Mouse (Mus musculus) liver, embryonic 14.5 days (tissue): ENCODE measurements around the gene Lats1. TPM values are rescaled to one million over a fixed set of nuclear protein-coding genes. Genes with fewer than 3 reads are reported as not detected.
"Not testable (repeated sequence)": the region's sequence is repeated elsewhere in the genome, so short reads cannot be mapped to it uniquely, and the experiment has no call there.

Source experiments
- ATAC-seq: fragments of 200-750 bp; cut with Nextera tagmentation; 2 replicates; pipeline ENCODE4 v1.8.0; 2017; ENCODE audit warnings: moderate number of reproducible peaks, mild to moderate bottlenecking, moderate library complexity; ENCODE audit not compliant: insufficient read depth
- DNase-seq, 3 experiments: peaks; one replicate each; pipeline ENCODE4 v3.0.0-alpha.2; 2012 to 2013; ENCODE audit warnings: low read depth in 3 of 3, low spot score in 3 of 3
- H3K27ac ChIP-seq: fragments of 300-500 bp; sonication (generic); 2 replicates; pipeline ENCODE4 v1.5.1; 2014; ENCODE audit warnings: moderate library complexity, mild to moderate bottlenecking, control low read depth, inconsistent platforms
- H3K27me3 ChIP-seq: fragments of 300-500 bp; sonication (generic); 2 replicates; pipeline ENCODE4 v1.6.1; 2014; ENCODE audit warnings: mild to moderate bottlenecking, low read length, moderate library complexity; ENCODE audit not compliant: control insufficient read depth, insufficient read depth
- H3K36me3 ChIP-seq: fragments of 300-500 bp; sonication (generic); replicated peaks from 2 replicates; pipeline ENCODE4 v1.6.1; 2014; ENCODE audit warnings: low read depth; ENCODE audit not compliant: control insufficient read depth, insufficient read depth
- H3K4me1 ChIP-seq, 2 experiments: fragments of 200-500 bp in 1 of 2; fragments of 300-500 bp in 1 of 2; sonication (generic) in 1 of 2; replicated peaks; 2 replicates each; pipeline ENCODE4 v1.6.1; 2012 to 2014; ENCODE audit warnings: antibody characterized with exemption in 1 of 2, inconsistent platforms in 1 of 2, low read length in 1 of 2; ENCODE audit not compliant: control insufficient read depth in 2 of 2, insufficient read depth in 2 of 2
- H3K4me2 ChIP-seq: fragments of 300-500 bp; sonication (generic); 2 replicates; pipeline ENCODE4 v1.6.1; 2014; ENCODE audit warnings: low read depth, mild to moderate bottlenecking, control low read depth, moderate library complexity
- H3K4me3 ChIP-seq, 2 experiments: fragments of 200-500 bp in 1 of 2; fragments of 300-500 bp in 1 of 2; sonication (generic) in 1 of 2; 2 replicates each; pipeline ENCODE4 v1.5.1; 2012 to 2014; ENCODE audit warnings: low read depth in 2 of 2, low read length in 2 of 2, mild to moderate bottlenecking in 2 of 2, control low read depth in 1 of 2, inconsistent platforms in 1 of 2, moderate library complexity in 1 of 2; ENCODE audit not compliant: insufficient read depth in 1 of 2
- H3K9ac ChIP-seq: fragments of 300-500 bp; sonication (generic); replicated peaks from 2 replicates; pipeline ENCODE4 v1.6.1; 2014; ENCODE audit warnings: mild to moderate bottlenecking, control low read depth, moderate library complexity
- H3K9me3 ChIP-seq: fragments of 300-500 bp; sonication (generic); 2 replicates; pipeline ENCODE4 v1.6.1; 2016; ENCODE audit warnings: low read length, mixed read lengths; ENCODE audit not compliant: control insufficient read depth
- CTCF ChIP-seq: IDR thresholded peaks from 2 replicates; pipeline ENCODE4 v1.5.1; 2016; ENCODE audit warnings: antibody characterized with exemption, low read depth, control low read depth
- EP300 ChIP-seq: IDR thresholded peaks from 2 replicates; pipeline ENCODE4 v1.6.1; 2016; ENCODE audit warnings: antibody characterized with exemption, low read depth
- WGBS: fragments of 180-500 bp; shearing (Covaris S2); extraction: QIAGEN DNeasy Blood & Tissue Kit; methylation state at CpG from one replicate; pipeline ENCODE4 v1.1.7; 2014; ENCODE audit not compliant: insufficient replicate concordance; 5-methylcytosine and 5-hydroxymethylcytosine counted together
- polyA plus RNA-seq, 2 experiments: library from polyadenylated mRNA; depleted of rRNA in 1 of 2; stranded (reverse) in 1 of 2; unstranded in 1 of 2; fragments of >200 nt; fragmentation: Nextera tagmentation in 1 of 2; extraction: Ambion mirVana in 1 of 2; gene quantifications; 2 replicates each; pipeline versions ENCODE4 v1.2.1 to v1.2.3; 2012 to 2014

Lats1 gene
- polyA plus RNA-seq, 2 experiments, result 2.8 to 4.7 TPM

DNA sequence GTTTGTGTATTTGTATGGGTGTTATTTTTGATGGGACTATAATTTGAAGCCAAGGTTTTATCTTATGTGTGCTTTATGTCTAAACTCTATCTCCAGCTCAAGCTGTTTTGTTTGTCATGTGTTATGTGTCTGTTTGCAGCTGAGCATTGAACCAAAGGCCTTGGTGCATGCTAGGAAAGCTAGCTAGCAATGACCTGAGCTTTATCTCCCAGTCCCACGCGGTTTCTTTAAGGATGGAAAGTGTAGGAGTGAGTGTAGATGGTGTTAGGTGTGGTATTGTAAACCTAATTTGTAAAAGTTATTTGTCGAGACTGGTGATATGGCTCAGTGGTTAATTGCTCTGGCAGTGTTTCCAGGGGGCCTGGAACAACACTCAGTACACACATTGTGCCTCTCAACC lies 56.9 kb downstream of the Lats1 start:
- H3K9me3 ChIP-seq, result no peaks in the 10 kb centered on the region
- TF ChIP-seq EP300 (peak; percentile 43; the same call in 1 of the 2 replicates), CTCF (no peak)
- H3K36me3 ChIP-seq, result peaks cover 4% of the 10 kb centered on the region
- 25% methylated on average over 3 of the region's 3 CpGs for WGBS
- H3K27me3 ChIP-seq, result no peaks in the 10 kb centered on the region
- no peak overlapping the region for H3K4me3 ChIP-seq
- no peak overlapping the region for H3K4me2 ChIP-seq
- no peak overlapping the region for H3K9ac ChIP-seq
- DNase-seq, result peak in 2 of 3 experiments; percentile 24 to 35
- H3K27ac ChIP-seq, result no peak overlapping the region
- peaks cover 6 to 14% of the 10 kb centered on the region in 2 experiments for H3K4me1 ChIP-seq
- ATAC-seq, result peak; percentile 79; the same call in 1 of the 2 replicates

DNA sequence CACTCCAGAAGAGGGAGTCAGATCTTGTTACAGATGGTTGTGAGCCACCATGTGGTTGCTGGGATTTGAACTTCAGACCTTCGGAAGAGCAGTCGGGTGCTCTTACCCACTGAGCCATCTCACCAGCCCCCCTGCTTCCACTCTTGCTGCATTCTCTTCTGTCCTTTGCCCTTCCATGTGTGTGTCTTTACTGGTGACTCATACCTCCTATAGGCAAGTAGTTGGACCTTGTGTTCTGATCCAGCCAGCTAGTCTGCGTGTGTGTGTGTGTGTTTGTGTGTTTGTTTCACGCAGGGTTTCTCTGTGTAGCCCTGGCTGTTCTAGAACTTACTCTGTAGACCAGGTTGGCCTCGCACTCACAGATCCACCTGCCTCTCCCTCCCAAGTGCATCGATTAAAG lies 64.5 kb downstream of the Lats1 start:
- H3K4me1 ChIP-seq, result not testable (repeated sequence)
- WGBS, result 89% methylated on average over 6 of the region's 6 CpGs
- peaks cover 12% of the 10 kb centered on the region for H3K36me3 ChIP-seq

DNA sequence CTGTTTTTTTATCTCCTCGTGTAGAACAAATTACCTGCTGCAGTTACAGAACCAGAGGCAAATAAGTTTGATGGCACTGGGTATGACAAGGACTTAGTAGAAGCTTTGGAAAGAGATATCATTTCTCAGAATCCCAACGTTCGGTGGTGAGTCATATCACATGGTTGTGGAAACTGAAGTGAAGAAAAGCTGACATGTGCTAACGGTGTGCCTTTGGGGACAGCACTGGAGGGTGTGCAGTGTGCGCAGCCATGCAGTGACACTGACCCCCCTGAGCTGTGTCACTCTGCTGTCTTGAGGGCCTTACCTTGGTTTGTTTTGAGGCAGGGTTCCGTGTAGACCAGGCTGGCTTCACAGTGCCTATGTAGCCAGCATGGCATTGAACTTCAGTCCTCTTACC lies 67.7 kb downstream of the Lats1 start:
- no peak for ATAC-seq

More for the DNA sequence above, 64.5 kb downstream of the Lats1 start:
- not testable (repeated sequence) for H3K27me3 ChIP-seq, DNase-seq, H3K9me3 ChIP-seq, ATAC-seq, H3K4me2 ChIP-seq, H3K27ac ChIP-seq, H3K9ac ChIP-seq, H3K4me3 ChIP-seq

DNA sequence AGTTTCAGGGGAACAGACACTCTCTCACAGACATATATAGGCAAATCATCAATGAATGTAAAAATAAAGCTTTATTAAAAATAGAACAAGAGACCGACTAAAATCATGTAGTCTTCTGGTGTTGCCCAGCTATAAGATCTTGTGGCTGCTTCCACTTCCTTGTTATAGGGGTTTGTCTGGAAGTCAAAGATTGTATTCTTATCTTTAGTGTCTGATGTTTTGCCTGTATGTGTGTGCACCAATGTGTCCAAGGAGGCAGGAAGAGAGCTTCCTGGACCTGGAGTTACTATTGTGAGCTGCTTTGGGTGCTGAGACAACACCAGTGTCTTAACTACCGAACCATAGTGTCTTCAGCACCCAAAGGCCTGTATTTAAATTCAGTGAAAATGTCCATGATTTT lies 76.5 kb downstream of the Lats1 start:
- no peak overlapping the region for H3K9ac ChIP-seq
- 27% methylated on average over 2 of the region's 2 CpGs for WGBS
- DNase-seq (no peak), ATAC-seq (no peak)
- no peak overlapping the region for H3K4me2 ChIP-seq
- no peak overlapping the region for H3K27ac ChIP-seq
- H3K27me3 ChIP-seq, result no peaks in the 10 kb centered on the region
- TF ChIP-seq CTCF (no peak), EP300 (no peak)
- H3K9me3 ChIP-seq, result no peaks in the 10 kb centered on the region
- no peak overlapping the region for H3K4me3 ChIP-seq
- peaks cover 13% of the 10 kb centered on the region for H3K36me3 ChIP-seq
- 0 out of 4 replicates have a peak, but pooled peaks cover 0 to 2% of the 10 kb centered on the region in 2 experiments for H3K4me1 ChIP-seq

More for the DNA sequence above, 67.7 kb downstream of the Lats1 start:
- H3K4me1 ChIP-seq, result no peaks in the 10 kb centered on the region
- DNase-seq, result no peak
- H3K9ac ChIP-seq, result no peak overlapping the region
- H3K27ac ChIP-seq, result no peak overlapping the region
- H3K9me3 ChIP-seq, result no peaks in the 10 kb centered on the region
- peaks cover 13% of the 10 kb centered on the region for H3K36me3 ChIP-seq
- no peaks in the 10 kb centered on the region for H3K27me3 ChIP-seq
- TF ChIP-seq EP300 (no peak), CTCF (no peak)
- H3K4me3 ChIP-seq, result no peak overlapping the region
- no peak overlapping the region for H3K4me2 ChIP-seq
- 59% methylated on average over 6 of the region's 6 CpGs for WGBS

Other genes with a start within 250 kb of the Lats1 start
- gene Ulbp1, start 207.6 kb upstream of the Lats1 start, polyA plus RNA-seq (2012; rRNA removed), result 0.69 and 1.3 TPM in 2 replicates
- 0.79 and 1.8 TPM in 2 replicates for gene Ulbp1, start 207.6 kb upstream of the Lats1 start, polyA plus RNA-seq (2014; fragmentation: Nextera tagmentation; extraction: Ambion mirVana)
- gene Lrp11, start 91.4 kb upstream of the Lats1 start, polyA plus RNA-seq (2012; rRNA removed), result 0.27 and 0.39 TPM in 2 replicates
- 0.24 and 0.51 TPM in 2 replicates for gene Lrp11, start 91.4 kb upstream of the Lats1 start, polyA plus RNA-seq (2014; fragmentation: Nextera tagmentation; extraction: Ambion mirVana)
- gene Nup43, start 13.7 kb upstream of the Lats1 start, polyA plus RNA-seq (2012; rRNA removed), result 15.7 and 19.7 TPM in 2 replicates
- 29.7 and 31.2 TPM in 2 replicates for gene Nup43, start 13.7 kb upstream of the Lats1 start, polyA plus RNA-seq (2014; fragmentation: Nextera tagmentation; extraction: Ambion mirVana)
- 29.4 and 41.6 TPM in 2 replicates for gene Pcmt1, start 78 bp upstream of the Lats1 start, polyA plus RNA-seq (2012; rRNA removed)
- 95.4 and 98.7 TPM in 2 replicates for gene Pcmt1, start 78 bp upstream of the Lats1 start, polyA plus RNA-seq (2014; fragmentation: Nextera tagmentation; extraction: Ambion mirVana)
- 3.3 and 6.9 TPM in 2 replicates for gene Katna1, start 44.8 kb downstream of the Lats1 start, polyA plus RNA-seq (2012; rRNA removed)
- 31.6 and 31.9 TPM in 2 replicates for gene Katna1, start 44.8 kb downstream of the Lats1 start, polyA plus RNA-seq (2014; fragmentation: Nextera tagmentation; extraction: Ambion mirVana)
- 7.9 and 12.3 TPM in 2 replicates for gene Ginm1, start 111.6 kb downstream of the Lats1 start, polyA plus RNA-seq (2012; rRNA removed)
- 26.5 and 26.9 TPM in 2 replicates for gene Ginm1, start 111.6 kb downstream of the Lats1 start, polyA plus RNA-seq (2014; fragmentation: Nextera tagmentation; extraction: Ambion mirVana)
- 6.5 and 9.4 TPM in 2 replicates for gene Ppil4, start 111.7 kb downstream of the Lats1 start, polyA plus RNA-seq (2012; rRNA removed)
- gene Ppil4, start 111.7 kb downstream of the Lats1 start, polyA plus RNA-seq (2014; fragmentation: Nextera tagmentation; extraction: Ambion mirVana), result 20.7 and 23.3 TPM in 2 replicates
- 0.25 TPM in 2 replicates for gene Zc3h12d, start 151.3 kb downstream of the Lats1 start, polyA plus RNA-seq (2012; rRNA removed)
- 0.15 and 0.29 TPM in 2 replicates for gene Zc3h12d, start 151.3 kb downstream of the Lats1 start, polyA plus RNA-seq (2014; fragmentation: Nextera tagmentation; extraction: Ambion mirVana)